Mouse (Mus musculus) forebrain, postnatal 0 days (tissue): ENCODE results near the gene Ttc39b. TPM values are rescaled to one million over a fixed set of nuclear protein-coding genes. Genes with fewer than 3 reads are reported as not detected.
A peak's percentile ranks its signal among the peaks of the same experiment; 100 is the strongest.

Source experiments
- ATAC-seq: fragments of 200-750 bp; cut with Nextera tagmentation; 2 replicates; pipeline ENCODE4 v1.8.0; 2017; ENCODE audit warnings: mild to moderate bottlenecking, moderate library complexity
- DNase-seq: peaks from one replicate; pipeline ENCODE4 v3.0.0-alpha.2; 2015
- H3K27ac ChIP-seq: fragments of 300-500 bp; sonication (generic); 2 replicates; pipeline ENCODE4 v1.5.1; 2014; ENCODE audit warnings: low read depth, mild to moderate bottlenecking, antibody characterized with exemption, low read length, moderate library complexity, mixed read lengths
- H3K27me3 ChIP-seq: fragments of 300-500 bp; sonication (generic); 2 replicates; pipeline ENCODE4 v1.6.1; 2014; ENCODE audit warnings: mild to moderate bottlenecking, low read length, mixed read lengths; ENCODE audit not compliant: insufficient read depth
- H3K36me3 ChIP-seq: fragments of 300-500 bp; sonication (generic); 2 replicates; pipeline ENCODE4 v1.6.1; 2014; ENCODE audit warnings: mild to moderate bottlenecking, moderate library complexity; ENCODE audit not compliant: insufficient read depth
- H3K4me1 ChIP-seq: fragments of 300-500 bp; sonication (generic); 2 replicates; pipeline ENCODE4 v1.6.1; 2014; ENCODE audit warnings: antibody characterized with exemption; ENCODE audit not compliant: insufficient read depth
- H3K4me2 ChIP-seq: fragments of 300-500 bp; sonication (generic); 2 replicates; pipeline ENCODE4 v1.6.1; 2014; ENCODE audit warnings: low read depth, mild to moderate bottlenecking, moderate library complexity
- H3K4me3 ChIP-seq: fragments of 300-500 bp; sonication (generic); 2 replicates; pipeline ENCODE4 v1.5.1; 2014; ENCODE audit warnings: low read depth, low read length, mixed read lengths
- H3K9ac ChIP-seq: fragments of 300-500 bp; sonication (generic); 2 replicates; pipeline ENCODE4 v1.6.1; 2014; ENCODE audit warnings: mild to moderate bottlenecking
- H3K9me3 ChIP-seq: fragments of 300-500 bp; sonication (generic); 2 replicates; pipeline ENCODE4 v1.6.1; 2016; ENCODE audit warnings: low read length
- CTCF ChIP-seq: sonication (generic); IDR thresholded peaks from 2 replicates; pipeline ENCODE4 v1.5.1; 2016; ENCODE audit warnings: antibody characterized with exemption, control low read depth, low read depth
- WGBS: fragments of 180-500 bp; shearing (Covaris S2); extraction: QIAGEN DNeasy Blood & Tissue Kit; methylation state at CpG from one replicate; pipeline ENCODE4 v1.1.7; 2014; 5-methylcytosine and 5-hydroxymethylcytosine counted together
- polyA plus RNA-seq: library from polyadenylated mRNA; unstranded; fragments of >200 nt; fragmentation: Nextera tagmentation; extraction: Ambion mirVana; gene quantifications from 2 replicates; pipeline ENCODE4 v1.2.1, GENCODE M21; 2015
- total RNA-seq: library from RNA; depleted of rRNA; stranded (reverse); fragments of >200 nt; gene quantifications from 2 replicates; pipeline ENCODE4 v1.2.3, GENCODE M21; 2014

The Ttc39b gene
- total and polyA plus RNA-seq, 2 experiments from 2014 or later = 4.6 to 20.3 TPM

DNA sequence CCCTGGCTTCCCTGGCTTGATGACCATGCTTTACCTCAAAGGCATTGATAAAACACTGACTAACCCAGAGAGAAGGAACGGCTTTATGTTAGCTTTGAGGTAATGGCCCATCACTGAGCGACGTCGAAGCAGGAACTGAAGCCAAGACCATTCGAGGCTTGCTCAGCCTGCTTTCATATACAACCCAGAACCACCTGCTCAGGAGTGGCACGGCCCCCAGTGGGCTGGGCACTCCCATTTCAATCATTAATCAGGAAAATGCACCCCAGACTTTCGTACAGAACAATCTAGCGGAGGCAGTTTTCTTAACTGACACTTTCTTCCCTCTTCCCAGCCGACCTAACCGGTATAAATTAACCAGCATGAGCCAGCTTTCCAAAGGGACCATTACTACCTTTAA is 13.1 kb downstream of the Ttc39b start:
- Histone ChIP-seq H3K9ac (no peak overlapping the region), H3K9me3 (no peaks in the 10 kb centered on the region), H3K4me3 (no peak overlapping the region), H3K4me2 (no peak overlapping the region), H3K27me3 (no peaks in the 10 kb centered on the region), H3K4me1 (no peaks in the 10 kb centered on the region), H3K36me3 (no peaks in the 10 kb centered on the region), H3K27ac (no peak overlapping the region)
- ATAC-seq (no peak), DNase-seq (no peak)
- 78% methylated on average over 10 of the region's 10 CpGs for WGBS
- no peak for TF ChIP-seq CTCF

DNA sequence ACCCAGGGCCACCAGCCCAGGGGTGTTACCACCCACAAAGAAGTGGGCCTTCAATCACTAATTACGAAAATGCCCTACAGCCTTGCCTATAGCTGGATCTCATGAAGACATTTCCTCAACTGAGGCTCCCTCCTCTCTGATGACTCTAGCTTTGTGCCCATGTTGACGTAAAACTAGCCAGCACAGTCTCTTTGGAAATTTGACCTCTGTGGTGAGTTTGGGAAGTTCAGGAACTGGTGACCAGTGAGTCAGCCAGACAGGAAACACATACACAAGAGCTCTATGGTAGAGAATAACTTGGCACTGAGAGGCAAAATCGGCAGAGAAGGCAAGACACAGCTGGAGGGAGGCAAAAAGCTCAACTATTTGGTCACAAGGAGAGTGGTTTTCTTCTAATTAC is 15.1 kb downstream of the Ttc39b start:
- Histone ChIP-seq H3K9me3 (no peaks in the 10 kb centered on the region), H3K9ac (no peak overlapping the region), H3K4me1 (no peaks in the 10 kb centered on the region), H3K27me3 (no peaks in the 10 kb centered on the region), H3K4me2 (no peak overlapping the region), H3K27ac (no peak overlapping the region), H3K36me3 (no peaks in the 10 kb centered on the region), H3K4me3 (no peak overlapping the region)
- TF ChIP-seq CTCF = no peak
- WGBS = 89% methylated on average over 3 of the region's 3 CpGs
- ATAC-seq = no peak
- DNase-seq = no peak

DNA sequence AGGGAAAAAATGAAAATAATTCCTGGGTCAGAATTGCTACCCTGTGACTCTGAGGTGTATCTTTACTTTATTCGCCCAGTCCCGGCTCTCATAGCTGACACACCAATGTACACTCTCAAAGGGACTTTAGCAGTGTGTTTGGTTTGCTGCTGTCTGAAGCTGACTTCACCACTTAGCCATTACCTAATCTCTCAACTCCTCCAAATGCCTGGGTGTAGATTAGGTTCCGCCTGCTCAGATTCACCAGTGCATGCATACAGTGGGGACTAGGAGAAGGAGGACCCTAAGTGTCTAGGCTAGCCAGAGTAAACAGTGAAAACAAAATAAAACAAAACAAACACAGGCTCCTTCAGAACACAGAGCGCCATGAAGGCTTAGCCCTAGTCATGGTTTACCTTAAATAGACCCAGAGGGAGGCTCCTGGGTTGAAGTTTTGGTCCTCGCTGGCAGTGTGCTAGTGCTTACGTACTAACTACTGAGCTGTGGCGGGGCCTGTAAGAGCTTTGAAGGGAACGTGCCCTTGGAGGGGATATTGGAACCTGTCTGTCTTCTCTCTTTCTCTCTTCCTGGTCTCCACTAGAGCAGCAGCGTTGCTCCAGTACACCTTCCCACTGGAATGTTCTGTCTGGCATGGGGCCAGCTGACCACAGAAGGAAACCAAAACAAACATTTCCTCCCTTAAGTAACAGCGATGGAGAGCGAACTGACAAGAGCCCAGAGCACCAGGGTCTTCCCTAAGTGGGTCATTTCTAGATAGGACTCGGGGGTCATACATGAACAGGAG is 16.2 kb downstream of the Ttc39b start:
- no peaks in the 10 kb centered on the region for H3K9me3 ChIP-seq
- H3K27ac ChIP-seq = no peak overlapping the region
- H3K4me1 ChIP-seq = no peaks in the 10 kb centered on the region
- no peaks in the 10 kb centered on the region for H3K27me3 ChIP-seq
- H3K9ac ChIP-seq = no peak overlapping the region
- H3K4me2 ChIP-seq = no peak overlapping the region
- ATAC-seq (no peak), DNase-seq (no peak)
- no peaks in the 10 kb centered on the region for H3K36me3 ChIP-seq
- no peak overlapping the region for H3K4me3 ChIP-seq
- TF ChIP-seq CTCF = no peak
- 83% methylated on average over 12 of the region's 12 CpGs for WGBS

GRCm38 (mm10) chr4:83306879-83307278 is 17.2 kb downstream of the Ttc39b start:
- Histone ChIP-seq H3K9ac (no peak overlapping the region), H3K4me2 (no peak overlapping the region), H3K27me3 (no peaks in the 10 kb centered on the region), H3K36me3 (no peaks in the 10 kb centered on the region), H3K4me3 (no peak overlapping the region), H3K27ac (no peak overlapping the region), H3K9me3 (no peaks in the 10 kb centered on the region), H3K4me1 (no peaks in the 10 kb centered on the region)
- no peak for DNase-seq
- ATAC-seq = no peak
- 86% methylated on average over 7 of the region's 7 CpGs for WGBS
- TF ChIP-seq CTCF = no peak

DNA sequence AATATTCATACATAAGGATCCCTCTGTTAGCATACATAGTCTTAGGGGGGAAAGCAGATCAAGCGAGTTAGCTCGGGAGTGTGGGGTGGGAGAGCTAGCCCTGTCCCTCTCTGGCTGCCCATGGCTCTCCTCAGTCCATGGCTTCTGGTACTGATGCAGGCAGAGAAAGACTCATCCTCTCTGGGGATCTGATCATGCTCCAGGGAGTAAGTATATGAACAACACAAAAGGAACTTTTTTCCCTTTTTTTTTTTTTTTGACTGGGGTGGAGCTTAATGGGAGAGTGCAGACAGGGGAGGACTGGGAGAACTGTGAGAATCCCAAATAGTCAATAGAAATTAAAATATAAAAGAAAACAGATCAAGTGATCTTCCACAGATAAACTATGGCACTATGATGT is 19.0 kb downstream of the Ttc39b start:
- TF ChIP-seq CTCF = no peak
- Histone ChIP-seq H3K4me3 (no peak overlapping the region), H3K4me2 (no peak overlapping the region), H3K27ac (no peak overlapping the region), H3K9me3 (no peaks in the 10 kb centered on the region), H3K36me3 (no peaks in the 10 kb centered on the region), H3K4me1 (no peaks in the 10 kb centered on the region), H3K9ac (no peak overlapping the region), H3K27me3 (no peaks in the 10 kb centered on the region)
- DNase-seq (no peak), ATAC-seq (no peak)
- WGBS = 88% methylated on average over 2 of the region's 2 CpGs

DNA sequence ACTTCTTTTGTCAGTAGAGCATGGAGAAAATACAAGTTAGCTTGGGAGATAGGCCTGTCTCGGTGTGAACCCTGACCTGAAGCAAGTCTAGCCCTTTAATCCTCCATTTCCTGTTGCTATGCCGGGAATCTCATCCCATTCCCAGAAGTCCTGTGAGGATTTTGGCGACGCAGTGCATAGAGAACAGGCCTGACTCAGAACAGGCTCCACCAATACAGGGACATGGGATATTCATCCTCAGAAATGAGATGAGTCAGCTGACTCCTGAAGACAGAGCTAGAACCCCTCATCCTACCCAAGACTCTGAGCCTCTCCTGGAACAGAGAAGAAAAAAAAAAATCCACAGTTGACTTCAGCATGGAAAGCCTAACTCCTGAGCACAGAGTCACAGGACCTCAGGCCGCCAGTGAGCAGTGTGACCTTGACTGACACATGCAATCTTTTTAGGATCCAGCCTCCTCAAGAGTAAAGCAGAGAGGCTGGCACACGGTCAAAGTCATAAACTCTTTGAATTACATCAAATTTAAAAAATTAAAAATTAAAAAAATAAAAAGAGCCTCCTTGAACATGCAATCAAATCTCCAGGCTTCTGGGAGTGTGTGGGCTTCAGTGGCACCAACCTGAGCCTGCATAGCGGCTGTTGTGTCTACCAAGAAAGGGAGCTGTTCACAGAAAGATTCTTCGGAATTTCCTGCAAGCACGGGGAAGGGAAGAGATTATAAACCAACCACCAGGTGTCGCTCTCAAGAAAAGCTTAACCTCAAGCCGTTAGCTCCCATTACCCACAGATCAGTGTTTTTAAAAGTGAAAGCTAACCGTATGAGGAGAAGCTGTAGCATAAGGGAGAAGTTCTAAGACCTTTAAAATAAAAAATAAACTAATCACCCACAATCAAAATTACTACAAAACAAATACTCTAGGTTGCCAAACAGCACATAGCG is 20.9 kb downstream of the Ttc39b start:
- no peaks in the 10 kb centered on the region for H3K4me1 ChIP-seq
- no peak overlapping the region for H3K27ac ChIP-seq
- H3K36me3 ChIP-seq = no peaks in the 10 kb centered on the region
- H3K9me3 ChIP-seq = no peaks in the 10 kb centered on the region
- H3K9ac ChIP-seq = no peak overlapping the region
- TF ChIP-seq CTCF = peak; percentile 81
- H3K27me3 ChIP-seq = no peaks in the 10 kb centered on the region
- no peak overlapping the region for H3K4me2 ChIP-seq
- peak; percentile 85 for ATAC-seq
- no peak overlapping the region for H3K4me3 ChIP-seq
- peak; percentile 90 for DNase-seq
- WGBS = 45% methylated on average over 13 of the region's 13 CpGs
